Mouse (Mus musculus) ovary, postnatal 10 days (tissue): Measurements from ENCODE around the gene Syt1.

Source experiments
- DNase-seq: peaks from one replicate; pipeline ENCODE4 v3.0.0; 2022; ENCODE audit warnings: low spot score

Syt1 gene

DNA sequence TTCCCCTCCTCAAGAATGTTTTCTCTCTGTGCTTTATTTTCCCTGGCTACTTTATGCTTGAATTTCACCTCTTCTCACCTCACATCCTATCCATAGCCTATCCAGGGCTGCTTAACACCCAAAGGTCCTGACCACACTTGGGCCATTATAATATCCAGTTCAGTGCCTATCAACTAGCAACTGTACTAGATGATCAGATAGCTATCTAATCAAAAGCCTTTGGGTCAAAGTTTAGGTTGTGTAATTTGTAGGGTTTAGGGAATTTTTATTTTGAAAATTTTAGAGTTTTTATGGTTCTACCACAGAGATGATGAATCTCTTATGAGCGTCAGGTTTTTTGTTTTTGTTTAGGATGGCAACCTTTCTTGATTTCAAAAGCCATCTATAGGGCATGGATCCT, 125.0 kb downstream of the Syt1 start:
- no peak for DNase-seq

DNA sequence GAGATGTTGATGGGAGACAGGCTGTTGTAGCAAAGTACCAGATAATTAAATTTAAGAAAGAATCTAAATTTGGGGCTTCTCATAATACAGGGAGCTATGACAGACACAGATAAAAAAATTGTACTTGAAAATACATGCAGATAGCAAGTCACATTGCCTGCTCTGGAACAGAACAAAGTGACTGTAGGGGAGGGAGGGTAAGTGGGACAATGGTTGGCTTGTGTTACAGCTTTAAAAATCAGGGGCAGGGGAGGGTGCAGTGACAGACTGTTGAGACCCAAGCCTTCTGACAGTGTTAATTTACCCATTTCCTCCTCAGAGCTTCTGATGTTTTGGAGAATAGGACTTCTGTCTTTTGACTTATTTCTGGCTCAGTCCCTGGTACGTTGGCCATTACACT, 126.3 kb downstream of the Syt1 start:
- no peak for DNase-seq

DNA sequence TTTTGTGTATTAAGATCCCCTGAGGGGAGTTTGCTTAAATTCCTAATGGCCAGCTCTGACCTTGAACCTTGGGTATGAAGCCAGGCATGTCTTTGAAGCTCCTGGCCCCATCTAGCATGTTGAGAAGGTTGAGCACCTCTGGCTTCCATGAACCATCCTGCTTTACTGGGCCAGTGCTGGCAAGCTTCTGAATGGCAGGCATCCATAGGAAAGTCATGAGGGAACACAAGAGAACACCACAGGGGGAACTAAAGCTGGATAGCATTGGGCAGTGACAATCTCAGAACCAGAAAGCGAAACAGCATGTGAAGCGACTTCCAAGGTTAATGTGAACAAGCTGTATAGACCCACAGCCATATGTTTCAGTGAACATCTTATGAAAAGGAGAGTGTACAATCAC, 130.4 kb downstream of the Syt1 start:
- no peak for DNase-seq

DNA sequence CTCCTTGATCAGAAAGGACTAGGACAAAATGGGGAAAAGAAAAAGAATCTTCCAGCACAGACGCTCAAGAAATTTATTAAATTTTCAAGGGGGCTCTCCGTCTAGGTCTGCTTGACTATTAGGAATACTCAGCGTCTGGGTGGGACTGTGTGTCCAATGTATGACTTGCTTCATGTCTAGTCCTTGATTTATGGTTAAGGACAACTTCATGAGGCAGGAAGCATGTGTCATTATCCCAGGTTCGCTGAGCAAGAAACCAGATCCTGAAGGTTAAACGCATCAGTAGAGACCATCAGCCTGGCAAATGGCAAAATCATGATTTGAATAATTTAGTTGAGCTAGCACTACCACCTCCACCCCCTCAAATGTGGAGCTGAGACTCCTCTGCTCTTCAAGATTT, 135.1 kb downstream of the Syt1 start:
- DNase-seq = no peak

DNA sequence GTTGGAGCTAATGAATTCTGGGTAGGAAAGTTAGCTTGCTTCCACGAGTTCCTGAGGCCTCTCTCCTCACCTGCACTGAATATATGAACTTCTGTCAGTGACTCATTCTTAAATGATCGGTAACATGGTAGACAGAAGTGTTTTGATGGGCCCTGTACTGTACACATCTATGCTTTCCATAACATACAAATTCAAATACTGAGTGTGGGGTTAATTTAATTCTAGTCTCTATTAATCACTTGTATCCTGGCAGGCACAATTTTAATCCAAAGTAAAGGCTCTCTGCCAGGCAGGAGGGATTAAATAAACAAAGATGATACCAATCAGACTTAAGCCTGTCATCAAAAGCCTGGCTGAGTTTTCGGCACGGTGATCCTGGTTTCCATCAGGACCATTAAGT, 136.1 kb downstream of the Syt1 start:
- DNase-seq = no peak

DNA sequence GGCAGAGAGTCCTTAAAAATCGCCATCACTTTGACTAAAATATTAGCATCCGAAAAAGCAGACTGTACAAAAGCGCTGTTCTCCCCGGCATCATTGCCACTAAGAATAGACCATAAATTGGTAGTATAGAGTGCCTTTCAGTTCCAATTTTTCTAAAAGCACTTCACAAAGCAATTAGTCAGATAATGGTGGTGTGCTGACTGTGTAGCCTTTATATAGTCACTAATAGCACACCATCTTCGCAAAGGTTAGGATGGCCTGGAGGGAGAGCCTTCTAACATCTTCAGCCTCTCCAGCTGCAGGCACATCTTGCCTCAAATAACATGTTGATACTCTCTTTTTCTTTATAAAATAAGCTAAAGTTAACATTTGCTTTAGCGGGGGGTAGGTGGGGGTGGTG, 138.4 kb downstream of the Syt1 start:
- DNase-seq = no peak

DNA sequence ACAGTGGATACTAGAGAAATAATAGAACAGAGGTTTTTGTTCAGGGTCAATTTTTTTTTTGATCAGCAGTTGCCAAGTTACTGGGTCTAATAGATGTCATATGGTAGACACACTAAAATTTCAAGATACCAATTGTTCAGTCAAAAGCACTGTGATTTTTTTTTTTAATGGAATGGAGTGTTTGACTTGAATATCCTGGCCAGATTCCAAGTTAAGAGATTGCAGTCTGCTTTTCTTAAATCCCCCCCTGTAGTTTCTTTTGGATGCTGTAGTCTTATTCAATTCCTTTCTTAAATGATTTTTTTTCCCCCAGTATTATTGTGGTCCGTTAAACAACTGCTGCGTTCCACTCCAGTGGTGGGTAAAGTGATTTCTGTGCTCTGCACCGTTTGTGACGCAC, 140.2 kb downstream of the Syt1 start:
- DNase-seq = no peak

DNA sequence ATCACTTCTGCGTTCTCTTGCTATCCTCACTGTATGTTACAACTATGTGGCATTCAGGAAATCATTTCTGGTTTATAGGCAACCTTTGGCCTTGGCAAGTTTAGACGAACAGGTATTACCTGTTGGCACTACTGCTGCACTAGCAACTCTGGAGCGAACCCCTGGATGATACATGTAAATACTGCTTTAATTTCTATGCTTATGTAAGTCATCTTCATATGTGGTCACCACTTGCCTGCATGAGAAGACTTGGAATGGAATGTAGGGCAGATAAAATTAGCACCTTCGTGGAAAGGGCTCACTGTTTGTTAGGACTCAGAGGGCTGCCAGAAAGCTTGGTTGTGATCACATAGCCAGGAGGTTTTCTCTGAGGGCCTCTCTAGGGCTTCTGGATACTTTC, 142.6 kb downstream of the Syt1 start:
- no peak for DNase-seq

DNA sequence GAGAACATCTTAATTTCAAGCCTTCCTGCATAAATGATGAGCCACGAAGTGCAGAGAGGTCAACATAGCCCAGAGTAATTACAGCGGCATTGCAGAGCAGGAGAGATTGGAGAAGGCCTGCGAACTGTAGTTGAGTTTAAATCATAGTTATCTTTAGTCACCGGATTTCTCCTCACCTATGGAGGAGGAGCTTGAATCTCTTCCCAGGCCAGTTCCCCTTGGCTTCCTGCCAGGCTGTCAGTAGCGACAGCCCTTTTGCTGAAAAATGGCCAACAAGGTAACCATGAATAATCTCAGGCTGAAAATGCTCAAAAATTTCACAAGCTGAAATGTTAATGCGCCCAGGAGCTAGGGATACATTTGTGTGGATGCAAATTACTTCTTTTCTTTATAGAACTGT, 143.6 kb downstream of the Syt1 start:
- DNase-seq = no peak

DNA sequence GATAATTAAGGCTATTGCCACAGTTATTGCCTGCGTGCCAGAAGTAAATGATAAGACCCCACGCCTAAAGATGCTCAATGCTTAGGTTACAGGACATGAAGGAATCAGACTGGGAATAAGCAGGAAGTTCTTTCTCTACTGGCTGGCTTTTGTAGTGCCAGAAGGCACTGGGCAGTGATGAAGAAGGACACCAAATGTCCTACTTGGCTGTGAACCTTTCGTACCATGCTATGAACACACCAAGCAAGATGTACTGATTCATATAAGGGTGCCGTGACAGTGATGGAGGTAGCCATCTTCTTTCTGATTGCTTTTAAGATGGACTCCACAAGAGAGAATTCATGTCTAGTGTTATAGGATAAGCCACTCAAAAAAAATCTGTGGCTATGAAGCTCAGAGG, 145.2 kb downstream of the Syt1 start:
- no peak for DNase-seq

DNA sequence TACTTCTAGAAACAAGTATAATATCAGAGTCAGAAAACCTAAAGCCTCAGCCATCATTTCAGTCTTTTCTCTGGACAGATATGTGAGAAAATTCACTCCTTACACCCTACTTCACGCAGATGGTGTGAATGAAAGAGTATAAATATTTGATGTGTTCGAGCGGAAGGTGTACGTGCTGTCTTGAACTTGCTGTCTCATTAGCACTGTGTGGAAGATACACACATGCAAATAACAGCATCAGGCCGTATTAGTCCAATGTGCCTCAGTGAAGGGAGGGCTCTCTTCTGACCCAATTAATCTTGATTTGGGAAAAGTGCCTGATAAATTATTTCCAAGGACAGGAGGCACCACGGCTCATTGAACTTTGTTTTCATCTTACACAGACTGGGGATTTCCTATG, 154.8 kb downstream of the Syt1 start:
- DNase-seq = no peak

DNA sequence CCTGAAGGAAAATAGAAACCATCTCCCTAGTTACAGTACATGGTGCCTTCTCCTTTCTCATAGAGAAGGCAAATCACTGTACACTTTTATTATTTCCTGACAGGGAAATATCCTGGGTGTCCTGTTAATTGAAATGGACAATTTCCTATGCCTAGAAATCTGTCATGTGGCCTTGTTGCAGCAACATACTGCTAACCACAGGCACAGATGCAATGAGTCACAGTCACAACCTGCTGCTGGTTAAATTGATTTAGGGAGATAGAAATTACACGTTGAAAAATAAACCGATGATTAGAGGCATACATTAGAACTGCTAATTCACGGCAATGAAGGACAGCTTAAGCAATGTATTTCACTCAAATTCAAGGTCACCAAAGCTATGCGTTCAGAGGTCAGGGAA, 158.0 kb downstream of the Syt1 start:
- DNase-seq = no peak

DNA sequence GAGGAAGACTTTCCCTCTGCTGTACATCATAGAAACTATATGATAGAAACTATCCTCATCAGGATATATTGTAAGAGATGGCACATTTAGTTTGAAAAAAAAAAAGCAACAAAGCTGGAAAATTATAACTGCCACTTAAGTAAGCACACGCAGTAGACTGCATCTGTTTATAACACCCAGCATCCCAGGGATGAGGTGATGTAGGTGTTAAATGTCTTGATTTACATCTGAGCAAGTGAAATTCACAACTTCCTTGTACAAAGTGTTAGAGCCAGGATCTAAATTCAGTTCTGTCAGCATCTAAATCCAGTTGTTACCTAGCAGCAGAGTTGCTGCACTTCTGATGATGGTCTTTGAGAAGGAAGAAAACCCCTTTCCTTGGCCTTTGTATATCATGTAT, 173.3 kb downstream of the Syt1 start:
- no peak for DNase-seq

DNA sequence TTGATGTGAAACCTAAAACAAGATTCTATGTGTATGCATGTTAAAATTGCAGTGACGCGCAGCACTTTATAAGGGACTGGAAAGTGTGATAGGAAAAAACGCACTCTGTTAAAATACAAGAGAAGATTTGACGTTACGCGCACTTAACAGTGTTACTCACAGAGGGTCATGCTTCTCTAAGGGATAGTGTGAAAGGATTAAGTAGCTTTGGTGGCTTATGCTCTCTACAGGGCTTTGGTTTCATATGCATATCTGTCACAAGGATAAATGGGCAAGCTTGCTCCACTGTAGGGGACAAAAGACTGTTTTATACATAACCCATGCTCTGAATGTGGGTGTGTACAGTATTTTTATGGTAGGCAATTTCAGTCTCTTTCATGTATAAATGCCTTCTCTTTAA, 178.5 kb downstream of the Syt1 start:
- DNase-seq = no peak

DNA sequence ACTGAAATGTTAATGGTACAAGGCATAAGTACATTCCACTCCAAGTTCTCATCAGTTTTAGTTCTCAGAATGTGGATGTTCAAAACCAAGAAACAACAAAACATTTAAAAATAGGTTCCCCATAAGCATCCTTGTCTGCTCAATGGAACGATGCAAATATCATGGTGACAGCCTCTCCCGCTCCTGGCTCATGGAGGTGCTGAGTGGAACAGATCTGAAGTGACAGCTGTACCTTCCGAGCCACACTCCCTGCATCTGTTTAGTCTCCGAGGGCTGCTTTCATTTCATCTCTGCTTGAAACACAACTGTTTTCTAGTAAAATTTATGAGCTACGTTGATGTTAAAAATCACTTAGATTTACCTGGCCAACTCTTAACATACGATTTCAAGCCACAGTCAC, 179.0 kb downstream of the Syt1 start:
- no peak for DNase-seq

DNA sequence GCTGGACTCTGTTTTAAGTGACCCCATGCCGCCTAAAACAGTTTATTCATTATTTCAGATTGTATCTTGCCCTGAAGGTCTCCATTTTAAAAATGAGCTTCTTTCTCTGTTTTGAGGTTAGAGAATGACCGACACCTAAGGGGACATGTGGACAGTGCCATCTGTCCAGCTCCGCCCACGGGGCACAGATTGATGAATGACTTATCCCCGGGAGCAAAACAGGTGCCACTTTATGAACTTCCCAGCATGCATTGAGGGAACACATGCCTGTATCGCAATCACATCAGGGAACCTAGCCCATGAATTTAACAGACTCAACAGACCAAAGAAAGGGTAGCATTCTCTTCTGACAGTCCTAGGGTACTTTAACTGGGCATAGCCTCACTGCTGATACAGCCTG, 188.5 kb downstream of the Syt1 start:
- no peak for DNase-seq

DNA sequence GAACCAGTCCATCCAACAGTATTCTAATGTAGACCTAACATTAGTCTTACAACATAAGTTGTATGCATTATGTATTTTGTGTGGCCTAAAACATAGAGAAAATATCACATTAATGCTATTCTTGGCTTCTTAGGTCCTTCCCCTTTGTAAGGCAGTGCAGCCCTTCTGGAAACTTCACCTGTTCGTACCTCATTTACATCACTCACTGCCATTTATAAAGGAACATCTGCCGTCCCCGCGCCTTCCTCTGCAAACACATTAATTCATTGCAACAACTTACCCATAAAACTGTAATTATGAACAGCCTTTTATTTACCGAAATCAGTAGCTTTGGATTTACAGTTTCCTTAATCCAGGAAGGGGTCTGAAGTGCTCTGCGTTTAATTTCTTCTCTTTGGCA, 195.4 kb downstream of the Syt1 start:
- DNase-seq = no peak

DNA sequence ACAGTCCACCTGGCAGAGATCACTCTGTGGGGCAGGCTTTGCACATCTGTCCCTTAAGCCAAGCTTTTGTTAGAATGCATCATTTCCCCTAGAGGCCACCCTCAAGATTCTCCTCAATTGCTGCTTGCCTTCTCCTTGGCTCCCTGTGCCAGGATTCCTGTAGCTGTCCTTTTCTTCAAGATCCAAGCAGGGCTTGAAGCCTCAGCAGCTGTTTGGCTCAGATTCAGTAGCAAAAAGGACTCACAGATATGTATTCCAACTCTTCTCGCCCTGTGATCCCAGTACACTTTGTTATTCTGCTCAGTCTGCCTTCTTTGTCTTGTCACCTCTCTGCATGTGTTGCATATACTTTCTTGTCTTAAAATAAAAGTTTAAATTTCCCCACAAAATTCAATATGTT, 206.4 kb downstream of the Syt1 start:
- no peak for DNase-seq

DNA sequence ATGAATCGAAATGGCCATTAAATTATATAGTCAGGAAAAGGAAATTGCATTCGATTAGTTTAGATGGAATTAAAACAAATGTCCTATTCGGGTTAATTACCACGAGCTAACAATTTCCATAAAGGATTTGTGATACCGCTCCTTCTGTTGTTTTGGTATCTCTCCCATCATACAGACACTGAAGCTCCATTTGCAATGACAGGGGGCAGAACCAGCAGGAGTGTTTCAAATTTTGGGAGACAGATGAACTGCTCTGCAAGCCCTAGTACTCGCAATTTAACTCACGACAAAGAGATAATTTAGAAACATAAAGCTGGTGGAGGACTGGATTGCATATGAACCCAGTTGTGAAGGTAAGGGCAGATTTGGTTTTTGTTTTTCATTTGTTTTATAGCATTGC, 210.0 kb downstream of the Syt1 start:
- DNase-seq = no peak

DNA sequence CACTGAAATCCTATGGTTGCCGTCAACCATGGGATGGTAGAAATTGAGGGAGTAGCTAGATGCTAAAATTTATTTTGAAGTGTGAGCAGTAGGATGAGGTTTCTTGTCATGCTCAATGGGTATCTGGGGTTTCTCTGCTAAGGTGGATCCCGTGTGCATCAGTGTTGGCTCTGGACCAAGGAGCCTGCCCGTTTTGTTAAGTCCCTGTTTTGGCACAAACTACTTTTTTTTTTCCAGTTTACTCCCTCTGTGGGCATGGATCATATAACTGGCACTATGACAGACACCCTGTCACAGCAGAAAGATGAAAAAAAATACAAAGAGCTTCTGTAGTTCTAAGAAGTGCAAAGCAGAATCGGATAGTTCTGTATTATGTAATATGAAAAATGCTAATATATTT, 212.0 kb downstream of the Syt1 start:
- DNase-seq = no peak

DNA sequence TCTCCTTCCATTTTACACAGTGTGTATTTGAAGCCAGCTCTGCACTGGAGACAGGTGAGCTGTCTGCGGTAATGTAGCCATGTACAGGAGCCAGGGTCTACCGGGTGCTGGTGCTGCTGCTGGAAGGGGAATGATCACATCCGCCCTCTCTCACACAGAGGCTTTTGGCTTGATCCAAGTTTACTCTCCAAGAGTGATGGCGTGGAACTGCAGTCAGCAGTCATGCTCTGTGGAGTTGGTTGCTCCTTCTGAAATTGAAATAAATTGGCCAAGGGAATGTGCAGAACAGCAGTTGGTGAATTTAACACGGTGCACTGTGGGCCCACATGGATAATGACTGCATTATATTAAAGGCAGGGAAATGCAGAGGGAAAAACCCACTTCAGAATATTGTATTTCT, 228.0 kb downstream of the Syt1 start:
- DNase-seq = no peak

DNA sequence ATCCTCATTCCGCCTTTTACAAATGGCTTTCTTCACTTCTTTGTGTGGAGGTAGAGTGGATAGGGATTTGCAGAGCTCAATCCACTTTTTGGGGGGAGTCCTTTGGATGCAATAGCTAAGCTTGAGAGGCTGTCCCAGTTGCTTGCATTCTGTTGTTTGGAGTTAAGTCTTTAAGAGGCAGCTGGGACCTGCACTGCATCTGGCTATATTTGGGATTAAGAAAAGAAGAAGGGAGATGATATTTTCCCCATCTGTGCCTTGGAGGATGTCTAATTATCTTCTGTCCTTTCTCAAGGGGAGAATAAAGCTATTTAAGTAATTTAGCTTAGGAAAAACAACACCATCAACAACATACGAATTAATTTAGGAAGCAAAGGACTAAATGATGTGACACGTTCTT, 230.2 kb downstream of the Syt1 start:
- no peak for DNase-seq

DNA sequence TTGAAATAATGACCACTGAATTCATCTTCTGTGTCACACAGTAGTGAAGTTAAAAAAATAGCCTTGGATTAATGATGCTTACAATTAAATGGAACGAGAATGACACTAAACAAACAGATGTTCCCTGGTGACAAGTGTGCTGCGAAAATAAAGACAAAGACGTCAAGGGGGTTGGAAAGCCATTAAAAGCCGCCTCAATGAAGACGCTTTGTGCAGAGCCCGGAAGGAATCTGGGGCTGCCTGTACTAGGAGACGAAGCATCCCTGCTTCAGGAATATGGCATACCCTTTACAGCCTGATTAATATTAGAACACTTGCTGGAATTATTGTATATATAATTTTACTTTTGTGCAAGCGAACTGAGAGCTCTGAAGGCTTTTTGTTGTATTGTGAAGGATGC, 234.0 kb downstream of the Syt1 start:
- DNase-seq = no peak

DNA sequence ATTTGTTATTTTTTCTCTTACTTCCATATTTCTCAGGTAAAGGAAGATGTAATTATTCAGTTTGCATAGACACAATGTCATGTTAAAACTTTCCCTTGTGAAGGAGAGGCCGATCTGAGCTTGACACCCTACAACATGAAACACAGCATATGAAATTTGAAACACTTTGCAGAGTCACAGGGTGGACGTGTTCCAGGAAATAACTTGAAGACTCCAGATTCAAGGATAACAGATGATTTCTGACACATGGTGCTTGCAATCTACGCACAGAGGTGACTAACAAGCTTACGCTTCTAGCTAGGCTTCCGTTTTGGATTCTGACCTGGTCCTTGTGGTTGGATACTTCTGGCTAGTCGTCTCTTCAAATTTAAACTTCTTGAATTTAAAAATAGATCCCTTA, 239.7 kb downstream of the Syt1 start:
- no peak for DNase-seq

DNA sequence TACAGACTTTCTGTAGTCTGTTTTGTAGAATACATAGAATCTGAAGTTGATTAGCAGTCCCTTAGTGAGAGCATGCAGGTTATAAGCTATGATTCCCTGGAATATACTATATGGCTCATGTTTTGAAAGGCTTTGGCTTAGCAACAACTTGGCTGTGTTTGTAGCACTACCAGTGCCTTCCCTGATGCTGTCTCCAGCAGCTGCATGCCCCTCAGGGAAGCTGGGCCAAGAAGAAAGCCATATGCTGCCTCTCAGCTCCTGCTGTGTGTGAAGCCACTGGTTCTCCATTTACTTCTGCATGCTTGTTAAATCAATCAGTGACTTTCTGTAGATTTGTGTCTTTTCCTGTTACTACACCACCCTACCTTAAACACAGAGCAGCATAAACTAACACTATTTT, 245.2 kb downstream of the Syt1 start:
- no peak for DNase-seq

DNA sequence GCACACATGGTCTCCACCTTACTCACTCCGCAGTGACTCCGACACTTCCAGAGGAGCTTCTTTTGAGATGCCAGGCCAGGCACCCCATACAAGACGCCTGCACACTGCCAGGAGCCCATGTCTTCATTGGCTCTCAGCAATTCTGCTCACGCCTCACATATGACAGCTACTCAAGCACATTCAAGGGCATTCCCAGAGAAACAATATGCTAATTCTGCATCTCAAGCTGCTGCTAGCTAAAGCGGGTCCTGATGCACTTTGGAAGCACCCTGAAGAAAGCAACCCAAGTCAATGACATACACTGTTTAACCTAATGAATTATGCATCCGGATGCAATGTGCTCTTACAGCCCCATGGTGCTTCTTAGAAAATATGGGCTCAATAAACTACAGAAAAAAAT, 247.1 kb downstream of the Syt1 start:
- DNase-seq = no peak
